Mouse (Mus musculus): Measurements from ENCODE around the gene Gm36864. TPM values are rescaled to one million over a fixed set of nuclear protein-coding genes. Genes with fewer than 3 reads are reported as not detected.
"Not testable (repeated sequence)": the region's sequence is repeated elsewhere in the genome, so short reads cannot be mapped to it uniquely, and the experiment has no call there.

Gm36864 gene
- polyA plus RNA-seq, 1 experiment from 2014 or later, result not detected

DNA sequence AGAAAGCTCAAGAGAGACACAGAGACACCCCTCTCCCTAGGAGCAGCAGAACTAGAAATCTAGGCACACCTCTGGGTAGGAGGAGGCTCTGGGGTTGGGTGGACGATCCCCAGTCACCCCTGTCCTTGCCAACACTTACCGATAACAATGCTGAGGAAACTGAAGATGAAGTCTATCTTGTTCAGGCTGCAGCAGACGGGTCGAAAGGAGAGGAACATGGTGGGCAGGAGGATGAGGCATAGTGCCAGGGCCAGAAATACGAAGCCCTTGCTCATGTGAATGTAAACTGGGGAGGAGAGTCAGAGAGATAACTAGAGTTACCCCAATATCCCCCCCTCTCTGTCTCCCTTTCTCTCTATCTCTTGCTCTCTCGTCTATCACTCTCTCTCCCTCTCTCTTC lies 13.6 kb upstream of the Gm36864 start:
- H3K27ac ChIP-seq (ENCODE audit: low read depth, low read length); H3K36me3 ChIP-seq (ENCODE audit: control insufficient read depth, insufficient read depth, low read length); H3K9me3 ChIP-seq (replicated peaks; ENCODE audit: control insufficient read depth, low read length); H3K4me2 ChIP-seq; H3K27me3 ChIP-seq (ENCODE audit: control insufficient read depth, insufficient read depth, low read length); ATAC-seq (replicated peaks; ENCODE audit: insufficient number of reproducible peaks, low FRiP score, low TSS enrichment); H3K9ac ChIP-seq (ENCODE audit: low read depth, low read length); H3K4me3 ChIP-seq (ENCODE audit: low read depth, low read length); H3K4me1 ChIP-seq (ENCODE audit: control insufficient read depth, insufficient read depth, low read length): not testable (repeated sequence)
- 64% methylated on average over 6 of the region's 6 CpGs for WGBS (ENCODE audit: insufficient replicate concordance)

DNA sequence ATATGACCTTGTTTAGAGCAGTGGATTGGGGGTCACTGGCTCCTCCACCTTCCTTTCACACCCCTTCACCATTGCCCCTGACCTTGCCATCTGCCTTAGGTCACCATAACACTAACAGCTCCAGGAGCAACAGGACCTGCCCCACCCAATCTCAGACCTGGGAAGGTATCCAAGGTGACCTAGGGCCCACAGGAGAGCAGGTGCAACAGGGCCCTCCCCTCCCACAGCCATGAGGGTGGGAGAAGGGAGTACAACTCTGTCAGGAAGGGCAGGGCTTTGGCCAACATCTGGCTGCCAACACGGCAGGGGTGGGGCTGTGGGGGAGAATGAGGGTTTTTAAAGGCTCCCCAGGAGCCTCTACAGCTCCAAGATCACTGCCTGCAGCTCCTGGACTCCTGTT lies 10.9 kb upstream of the Gm36864 start, which contains the start of gene Klk1:
Gene Klk1 (plus strand): TSS at position 285 of the 400 bp plus-strand sequence.
- no peak within 1 kb of the TSS for H3K9ac ChIP-seq (ENCODE audit: low read depth, low read length)
- H3K9me3 ChIP-seq (replicated peaks; ENCODE audit: control insufficient read depth, low read length), result no peaks in the 10 kb centered on the region
- no peak within 1 kb of the TSS for H3K4me2 ChIP-seq
- H3K27me3 ChIP-seq (ENCODE audit: control insufficient read depth, insufficient read depth, low read length), result no peaks in the 10 kb centered on the region
- ATAC-seq (replicated peaks; ENCODE audit: insufficient number of reproducible peaks, low FRiP score, low TSS enrichment), result no peak
- no peaks in the 10 kb centered on the region for H3K36me3 ChIP-seq (ENCODE audit: control insufficient read depth, insufficient read depth, low read length)
- H3K27ac ChIP-seq (ENCODE audit: low read depth, low read length), result no peak within 1 kb of the TSS
- no peaks in the 10 kb centered on the region for H3K4me1 ChIP-seq (ENCODE audit: control insufficient read depth, insufficient read depth, low read length)
- 22% methylated on average over 1 of the region's 1 CpGs for WGBS (ENCODE audit: insufficient replicate concordance)
- no peak within 1 kb of the TSS for H3K4me3 ChIP-seq (ENCODE audit: low read depth, low read length)

DNA sequence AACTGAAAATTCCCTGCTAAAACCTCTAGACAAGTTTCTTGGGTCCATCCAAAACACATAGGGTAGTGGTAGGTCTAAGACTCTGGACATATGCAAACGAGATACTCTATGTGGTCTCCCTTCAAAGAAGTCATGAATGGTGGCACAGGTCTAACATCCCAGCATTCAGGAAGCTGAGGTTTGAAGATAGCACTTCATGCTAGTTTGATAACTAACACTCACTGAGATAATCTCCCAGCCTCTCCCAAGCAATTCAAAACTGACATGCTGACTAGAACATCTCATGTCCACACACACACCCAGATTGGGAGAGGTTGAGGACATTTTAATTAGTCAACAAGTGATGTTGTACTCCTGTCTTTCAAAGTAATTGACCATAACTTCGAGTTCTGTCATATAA lies 3.9 kb downstream of the Gm36864 start:
- no peaks in the 10 kb centered on the region for H3K27me3 ChIP-seq (ENCODE audit: control insufficient read depth, insufficient read depth, low read length)
- no peak for ATAC-seq (replicated peaks; ENCODE audit: insufficient number of reproducible peaks, low FRiP score, low TSS enrichment)

DNA sequence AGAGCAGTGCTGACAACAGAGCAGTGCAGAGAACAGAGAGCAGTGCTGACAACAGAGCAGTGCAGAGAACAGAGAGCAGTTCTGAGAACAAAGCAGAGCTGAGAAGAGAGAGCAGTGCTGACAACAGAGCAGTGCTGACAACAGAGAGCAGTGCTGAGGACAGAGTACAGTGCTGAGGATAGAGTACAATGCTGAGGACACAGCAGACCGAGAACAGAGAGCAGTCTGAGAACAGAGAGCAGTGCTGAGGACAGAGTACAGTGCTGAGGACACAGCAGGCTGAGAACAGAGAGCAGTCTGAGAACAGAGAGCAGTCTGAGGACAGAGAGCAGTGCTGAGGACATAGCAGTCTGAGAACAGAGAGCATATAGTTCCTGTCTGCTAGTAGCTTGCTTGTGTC lies 4.7 kb downstream of the Gm36864 start:
- Histone ChIP-seq H3K36me3 (ENCODE audit: control insufficient read depth, insufficient read depth, low read length) (no peaks in the 10 kb centered on the region), H3K27ac (ENCODE audit: low read depth, low read length) (no peak overlapping the region), H3K4me3 (ENCODE audit: low read depth, low read length) (no peak overlapping the region), H3K4me2 (no peak overlapping the region), H3K9ac (ENCODE audit: low read depth, low read length) (no peak overlapping the region), H3K4me1 (ENCODE audit: control insufficient read depth, insufficient read depth, low read length) (peaks cover 6% of the 10 kb centered on the region; the same call in 1 of the 2 replicates), H3K9me3 (replicated peaks; ENCODE audit: control insufficient read depth, low read length) (no peaks in the 10 kb centered on the region), H3K27me3 (ENCODE audit: control insufficient read depth, insufficient read depth, low read length) (no peaks in the 10 kb centered on the region)
- ATAC-seq (replicated peaks; ENCODE audit: insufficient number of reproducible peaks, low FRiP score, low TSS enrichment), result no peak
- 62% methylated on average over 1 of the region's 1 CpGs for WGBS (ENCODE audit: insufficient replicate concordance)

More for the DNA sequence above, 3.9 kb downstream of the Gm36864 start:
- 55% methylated on average over 2 of the region's 2 CpGs for WGBS (ENCODE audit: insufficient replicate concordance)
- no peaks in the 10 kb centered on the region for H3K4me1 ChIP-seq (ENCODE audit: control insufficient read depth, insufficient read depth, low read length)
- no peaks in the 10 kb centered on the region for H3K36me3 ChIP-seq (ENCODE audit: control insufficient read depth, insufficient read depth, low read length)
- H3K27ac ChIP-seq (ENCODE audit: low read depth, low read length), result no peak overlapping the region
- no peaks in the 10 kb centered on the region for H3K9me3 ChIP-seq (replicated peaks; ENCODE audit: control insufficient read depth, low read length)
- no peak overlapping the region for H3K4me3 ChIP-seq (ENCODE audit: low read depth, low read length)
- no peak overlapping the region for H3K9ac ChIP-seq (ENCODE audit: low read depth, low read length)
- no peak overlapping the region for H3K4me2 ChIP-seq

DNA sequence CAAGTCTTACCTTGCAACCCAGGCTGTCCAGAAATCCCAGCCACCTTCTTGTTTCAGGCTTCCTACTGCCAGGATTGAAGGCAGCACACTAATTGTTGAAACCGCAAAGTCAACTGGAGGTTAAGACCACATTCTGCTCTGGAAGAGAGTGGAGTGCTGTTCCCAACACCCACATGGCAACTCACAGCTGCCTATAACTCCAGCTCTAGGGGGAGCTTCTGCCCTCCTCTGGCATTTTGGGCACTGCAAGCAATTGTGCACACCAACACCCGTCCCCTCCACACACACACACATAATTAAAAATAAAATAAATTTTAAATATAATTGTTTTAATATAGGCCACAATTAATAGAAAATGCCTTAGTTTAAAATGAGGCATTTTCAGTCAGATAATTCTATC lies 5.2 kb downstream of the Gm36864 start:
- Histone ChIP-seq H3K36me3 (ENCODE audit: control insufficient read depth, insufficient read depth, low read length) (no peaks in the 10 kb centered on the region), H3K9me3 (replicated peaks; ENCODE audit: control insufficient read depth, low read length) (no peaks in the 10 kb centered on the region), H3K4me2 (no peak overlapping the region), H3K27me3 (ENCODE audit: control insufficient read depth, insufficient read depth, low read length) (no peaks in the 10 kb centered on the region), H3K27ac (ENCODE audit: low read depth, low read length) (no peak overlapping the region), H3K9ac (ENCODE audit: low read depth, low read length) (no peak overlapping the region), H3K4me1 (ENCODE audit: control insufficient read depth, insufficient read depth, low read length) (peaks cover 6% of the 10 kb centered on the region; the same call in 1 of the 2 replicates), H3K4me3 (ENCODE audit: low read depth, low read length) (no peak overlapping the region)
- ATAC-seq (replicated peaks; ENCODE audit: insufficient number of reproducible peaks, low FRiP score, low TSS enrichment), result no peak
- 63% methylated on average over 2 of the region's 2 CpGs for WGBS (ENCODE audit: insufficient replicate concordance)

DNA sequence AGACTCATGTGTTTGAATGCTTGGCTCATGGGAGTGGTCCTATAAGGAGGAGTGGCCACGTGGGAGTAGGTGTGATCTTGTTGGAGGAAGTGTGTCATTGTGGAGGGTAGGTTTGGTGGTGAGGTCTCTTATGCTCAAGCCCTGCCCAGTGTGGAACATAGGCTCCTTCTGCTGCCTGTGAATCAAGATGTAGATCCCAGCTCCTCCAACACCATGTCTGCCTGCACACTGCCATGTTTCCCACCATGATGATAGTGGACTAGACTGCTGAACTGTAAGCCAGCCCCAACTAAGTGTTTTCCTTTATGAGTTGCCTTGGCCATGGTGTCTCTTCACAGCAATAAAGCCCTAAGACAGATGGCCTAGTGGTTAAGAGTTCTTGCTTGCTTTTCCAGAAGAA lies 8.1 kb downstream of the Gm36864 start:
- Histone ChIP-seq H3K9ac (ENCODE audit: low read depth, low read length) (no peak overlapping the region), H3K4me2 (no peak overlapping the region), H3K4me3 (ENCODE audit: low read depth, low read length) (no peak overlapping the region), H3K27me3 (ENCODE audit: control insufficient read depth, insufficient read depth, low read length) (no peaks in the 10 kb centered on the region), H3K9me3 (replicated peaks; ENCODE audit: control insufficient read depth, low read length) (no peaks in the 10 kb centered on the region), H3K36me3 (ENCODE audit: control insufficient read depth, insufficient read depth, low read length) (0 out of 2 replicates have a peak, but pooled peaks cover 5% of the 10 kb centered on the region), H3K4me1 (ENCODE audit: control insufficient read depth, insufficient read depth, low read length) (peaks cover 10% of the 10 kb centered on the region; the same call in 1 of the 2 replicates), H3K27ac (ENCODE audit: low read depth, low read length) (no peak overlapping the region)
- ATAC-seq (replicated peaks; ENCODE audit: insufficient number of reproducible peaks, low FRiP score, low TSS enrichment), result no peak
- 59% methylated on average over 1 of the region's 1 CpGs for WGBS (ENCODE audit: insufficient replicate concordance)

DNA sequence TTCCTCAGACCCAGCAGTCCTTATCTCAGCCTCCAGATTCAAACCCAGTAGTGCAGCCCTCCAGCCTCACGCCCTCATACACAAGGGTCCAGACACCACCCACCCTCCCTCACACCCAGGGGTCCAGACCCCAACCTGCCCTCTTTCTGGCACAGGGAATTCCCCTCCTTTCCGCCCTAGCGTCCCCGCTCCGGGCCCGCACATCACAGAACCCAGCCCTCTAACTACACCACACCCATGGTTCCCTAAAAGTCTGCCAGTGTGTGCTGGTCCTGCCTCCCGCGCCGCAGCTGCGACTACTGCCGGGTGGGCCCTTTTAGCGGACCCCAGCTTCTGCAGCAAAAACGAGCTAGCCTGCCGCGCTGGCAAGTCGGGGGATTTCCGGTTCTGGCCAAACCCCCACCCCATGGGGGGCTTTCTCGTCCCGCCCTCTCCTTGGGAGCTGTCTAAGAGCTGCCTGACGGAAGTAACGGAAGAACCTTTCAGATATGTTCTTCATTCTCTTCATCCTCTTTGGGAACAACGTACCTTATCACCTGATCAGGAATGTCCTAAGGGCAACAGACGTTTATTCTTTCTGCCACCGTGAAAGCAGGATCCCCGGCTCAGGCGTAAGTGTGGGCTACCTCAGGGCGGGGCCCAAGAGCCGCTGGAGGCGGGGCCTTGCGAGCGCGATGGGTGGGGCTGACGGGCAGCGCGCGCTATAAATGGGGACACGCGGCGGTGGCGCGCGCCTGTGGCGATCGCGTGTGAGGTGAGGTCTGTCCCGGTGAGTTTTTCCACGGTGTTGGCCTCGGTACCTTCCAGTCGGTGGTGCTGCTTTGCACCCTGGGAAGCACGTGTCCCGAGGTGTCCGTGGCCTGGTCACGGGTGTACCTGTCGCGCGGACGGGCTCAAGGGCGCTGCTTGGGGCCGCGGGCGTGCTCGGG lies 10.3 kb downstream of the Gm36864 start, which contains the start of the genes 1700028J19Rik and 2410002F23Rik:
Gene 1700028J19Rik (minus strand): TSS at position 641 of the 929 bp plus-strand sequence.
Gene 2410002F23Rik (plus strand): TSS at position 668 of the 929 bp plus-strand sequence.
- H3K36me3 ChIP-seq (ENCODE audit: control insufficient read depth, insufficient read depth, low read length), result peaks cover 20% of the 10 kb centered on the region

DNA sequence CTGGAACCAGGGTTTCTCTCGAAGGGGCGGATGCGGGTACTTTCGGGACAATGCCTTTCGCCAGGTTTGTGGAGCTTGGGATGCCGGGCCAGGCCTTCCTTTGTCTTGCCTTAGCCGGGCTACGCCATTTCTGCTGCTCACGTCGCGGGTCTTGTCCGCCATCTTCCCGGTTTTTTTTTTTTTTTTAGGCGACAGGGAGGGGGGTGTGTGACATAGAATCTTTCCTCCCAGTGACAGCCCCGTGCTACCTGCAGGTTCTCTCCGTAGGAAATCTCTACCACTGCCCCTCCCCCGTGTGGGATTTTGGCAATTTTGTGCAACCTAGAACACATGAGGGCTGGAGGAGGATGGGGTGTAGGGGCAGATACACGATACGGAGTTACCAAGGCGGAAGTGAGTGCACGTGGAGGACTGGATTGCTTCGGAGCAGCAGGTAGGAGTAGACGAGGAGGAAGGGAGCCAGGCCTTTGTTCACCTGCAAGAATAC lies 11.1 kb downstream of the Gm36864 start:
- WGBS (ENCODE audit: insufficient replicate concordance), result 0% methylated on average over 22 of the region's 23 CpGs
- no peak for ATAC-seq (replicated peaks; ENCODE audit: insufficient number of reproducible peaks, low FRiP score, low TSS enrichment)

More for the DNA sequence above, 10.3 kb downstream of the Gm36864 start, which contains the start of the genes 1700028J19Rik and 2410002F23Rik:
- H3K9me3 ChIP-seq (replicated peaks; ENCODE audit: control insufficient read depth, low read length), result no peaks in the 10 kb centered on the region
- ATAC-seq (replicated peaks; ENCODE audit: insufficient number of reproducible peaks, low FRiP score, low TSS enrichment), result peak; percentile 82
- H3K4me3 ChIP-seq (ENCODE audit: low read depth, low read length), result peak within 1 kb of the TSS; percentile 94
- H3K27ac ChIP-seq (ENCODE audit: low read depth, low read length), result peak within 1 kb of the TSS; percentile 92
- peaks cover 10% of the 10 kb centered on the region; the same call in 1 of the 2 replicates for H3K4me1 ChIP-seq (ENCODE audit: control insufficient read depth, insufficient read depth, low read length)
- H3K4me2 ChIP-seq, result peak within 1 kb of the TSS; percentile 89
- under 1% methylated on average over 61 of the region's 62 CpGs for WGBS (ENCODE audit: insufficient replicate concordance)
- H3K9ac ChIP-seq (ENCODE audit: low read depth, low read length), result peak within 1 kb of the TSS; percentile 99
- H3K27me3 ChIP-seq (ENCODE audit: control insufficient read depth, insufficient read depth, low read length), result no peaks in the 10 kb centered on the region

More for the DNA sequence above, 11.1 kb downstream of the Gm36864 start:
- Histone ChIP-seq H3K4me1 (ENCODE audit: control insufficient read depth, insufficient read depth, low read length) (peaks cover 10% of the 10 kb centered on the region; the same call in 1 of the 2 replicates), H3K4me3 (ENCODE audit: low read depth, low read length) (peak overlapping the region; percentile 94), H3K36me3 (ENCODE audit: control insufficient read depth, insufficient read depth, low read length) (peaks cover 20% of the 10 kb centered on the region), H3K9ac (ENCODE audit: low read depth, low read length) (peak overlapping the region; percentile 99), H3K27me3 (ENCODE audit: control insufficient read depth, insufficient read depth, low read length) (no peaks in the 10 kb centered on the region), H3K9me3 (replicated peaks; ENCODE audit: control insufficient read depth, low read length) (no peaks in the 10 kb centered on the region), H3K4me2 (peak overlapping the region; percentile 89), H3K27ac (ENCODE audit: low read depth, low read length) (peak overlapping the region; percentile 92)
